Mouse (Mus musculus): Measurements from ENCODE around the gene Pde11a. TPM values are rescaled to one million over a fixed set of nuclear protein-coding genes. Genes with fewer than 3 reads are reported as not detected.

Pde11a gene
- polyA plus RNA-seq, 1 experiment from 2014 or later = 0.57 TPM

GRCm38 (mm10) chr2:76286288-76286740 lies 52.3 kb downstream of the Pde11a start:
- no peaks in the 10 kb centered on the region for H3K4me1 ChIP-seq (replicated peaks)
- no peaks in the 10 kb centered on the region for H3K9me3 ChIP-seq

GRCm38 (mm10) chr2:76285150-76285549 lies 53.4 kb downstream of the Pde11a start:
- no peak overlapping the region for H3K9ac ChIP-seq
- no peaks in the 10 kb centered on the region for H3K36me3 ChIP-seq
- no peaks in the 10 kb centered on the region for H3K9me3 ChIP-seq
- no peaks in the 10 kb centered on the region for H3K4me1 ChIP-seq (replicated peaks)
- 84% methylated on average over 3 of the region's 3 CpGs for WGBS
- H3K4me3 ChIP-seq (replicated peaks) = no peak overlapping the region
- H3K27ac ChIP-seq = no peak overlapping the region
- ATAC-seq = no peak
- no peak overlapping the region for H3K4me2 ChIP-seq (replicated peaks)
- no peaks in the 10 kb centered on the region for H3K27me3 ChIP-seq (replicated peaks)

More at GRCm38 (mm10) chr2:76286288-76286740, 52.3 kb downstream of the Pde11a start:
- Histone ChIP-seq H3K27ac (no peak overlapping the region), H3K4me3 (replicated peaks) (no peak overlapping the region), H3K36me3 (no peaks in the 10 kb centered on the region), H3K9ac (no peak overlapping the region), H3K27me3 (replicated peaks) (no peaks in the 10 kb centered on the region), H3K4me2 (replicated peaks) (no peak overlapping the region)
- WGBS = 79% methylated on average over 4 of the region's 4 CpGs
- no peak for ATAC-seq

- WGBS = 81% methylated on average over 6 of the region's 6 CpGs
- Histone ChIP-seq H3K4me1 (replicated peaks) (no peaks in the 10 kb centered on the region), H3K27me3 (replicated peaks) (no peaks in the 10 kb centered on the region), H3K36me3 (no peaks in the 10 kb centered on the region), H3K4me3 (replicated peaks) (no peak overlapping the region), H3K9ac (no peak overlapping the region), H3K27ac (no peak overlapping the region), H3K4me2 (replicated peaks) (no peak overlapping the region), H3K9me3 (no peaks in the 10 kb centered on the region)
- no peak for ATAC-seq
Measured at GRCm38 (mm10) chr2:76283378-76284132, 55.0 kb downstream of the Pde11a start.

GRCm38 (mm10) chr2:76269494-76269893 lies 69.1 kb downstream of the Pde11a start:
- Histone ChIP-seq H3K27ac (no peak overlapping the region), H3K4me1 (replicated peaks) (no peaks in the 10 kb centered on the region), H3K9ac (no peak overlapping the region), H3K4me3 (replicated peaks) (no peak overlapping the region), H3K4me2 (replicated peaks) (no peak overlapping the region), H3K36me3 (no peaks in the 10 kb centered on the region), H3K9me3 (no peaks in the 10 kb centered on the region), H3K27me3 (replicated peaks) (no peaks in the 10 kb centered on the region)
- 85% methylated on average over 1 of the region's 1 CpGs for WGBS
- no peak for ATAC-seq

GRCm38 (mm10) chr2:76267335-76267734 lies 71.2 kb downstream of the Pde11a start:
- Histone ChIP-seq H3K4me1 (replicated peaks) (no peaks in the 10 kb centered on the region), H3K36me3 (no peaks in the 10 kb centered on the region), H3K27ac (no peak overlapping the region), H3K9me3 (no peaks in the 10 kb centered on the region), H3K4me3 (replicated peaks) (no peak overlapping the region), H3K4me2 (replicated peaks) (no peak overlapping the region), H3K9ac (no peak overlapping the region), H3K27me3 (replicated peaks) (no peaks in the 10 kb centered on the region)
- 91% methylated on average over 6 of the region's 6 CpGs for WGBS
- no peak for ATAC-seq

GRCm38 (mm10) chr2:76266622-76267021 lies 72.0 kb downstream of the Pde11a start:
- no peak for ATAC-seq
- H3K4me3 ChIP-seq (replicated peaks) = no peak overlapping the region
- 77% methylated on average over 10 of the region's 10 CpGs for WGBS
- H3K27me3 ChIP-seq (replicated peaks) = no peaks in the 10 kb centered on the region
- no peaks in the 10 kb centered on the region for H3K4me1 ChIP-seq (replicated peaks)
- no peak overlapping the region for H3K4me2 ChIP-seq (replicated peaks)
- no peak overlapping the region for H3K27ac ChIP-seq
- no peaks in the 10 kb centered on the region for H3K36me3 ChIP-seq
- no peak overlapping the region for H3K9ac ChIP-seq
- no peaks in the 10 kb centered on the region for H3K9me3 ChIP-seq

GRCm38 (mm10) chr2:76264258-76264657 lies 74.3 kb downstream of the Pde11a start:
- H3K4me3 ChIP-seq (replicated peaks) = no peak overlapping the region
- no peak overlapping the region for H3K9ac ChIP-seq
- H3K27ac ChIP-seq = no peak overlapping the region
- no peaks in the 10 kb centered on the region for H3K4me1 ChIP-seq (replicated peaks)
- H3K9me3 ChIP-seq = no peaks in the 10 kb centered on the region
- ATAC-seq = no peak
- no peak overlapping the region for H3K4me2 ChIP-seq (replicated peaks)
- no peaks in the 10 kb centered on the region for H3K27me3 ChIP-seq (replicated peaks)
- WGBS = 70% methylated on average over 10 of the region's 10 CpGs
- no peaks in the 10 kb centered on the region for H3K36me3 ChIP-seq

- H3K4me3 ChIP-seq (replicated peaks) = no peak overlapping the region
- no peak for ATAC-seq
- H3K27ac ChIP-seq = no peak overlapping the region
- H3K27me3 ChIP-seq (replicated peaks) = no peaks in the 10 kb centered on the region
- WGBS = 46% methylated on average over 10 of the region's 10 CpGs
- no peaks in the 10 kb centered on the region for H3K36me3 ChIP-seq
- no peak overlapping the region for H3K4me2 ChIP-seq (replicated peaks)
- H3K9me3 ChIP-seq = no peaks in the 10 kb centered on the region
- no peak overlapping the region for H3K9ac ChIP-seq
- H3K4me1 ChIP-seq (replicated peaks) = no peaks in the 10 kb centered on the region
Measured at GRCm38 (mm10) chr2:76262661-76263060, 75.9 kb downstream of the Pde11a start.

GRCm38 (mm10) chr2:76254833-76255232 lies 83.7 kb downstream of the Pde11a start:
- Histone ChIP-seq H3K4me1 (replicated peaks) (no peaks in the 10 kb centered on the region), H3K36me3 (no peaks in the 10 kb centered on the region), H3K27ac (no peak overlapping the region), H3K9ac (no peak overlapping the region), H3K27me3 (replicated peaks) (no peaks in the 10 kb centered on the region), H3K4me2 (replicated peaks) (no peak overlapping the region), H3K4me3 (replicated peaks) (no peak overlapping the region), H3K9me3 (no peaks in the 10 kb centered on the region)
- WGBS = 51% methylated on average over 6 of the region's 6 CpGs
- no peak for ATAC-seq

GRCm38 (mm10) chr2:76251379-76251778 lies 87.2 kb downstream of the Pde11a start:
- H3K4me2 ChIP-seq (replicated peaks) = no peak overlapping the region
- H3K4me1 ChIP-seq (replicated peaks) = no peaks in the 10 kb centered on the region
- ATAC-seq = no peak
- H3K4me3 ChIP-seq (replicated peaks) = no peak overlapping the region
- no peak overlapping the region for H3K9ac ChIP-seq
- no peaks in the 10 kb centered on the region for H3K9me3 ChIP-seq
- no peaks in the 10 kb centered on the region for H3K36me3 ChIP-seq
- WGBS = 80% methylated on average over 10 of the region's 10 CpGs
- no peaks in the 10 kb centered on the region for H3K27me3 ChIP-seq (replicated peaks)
- no peak overlapping the region for H3K27ac ChIP-seq

GRCm38 (mm10) chr2:76248242-76248641 lies 90.3 kb downstream of the Pde11a start:
- Histone ChIP-seq H3K4me2 (replicated peaks) (no peak overlapping the region), H3K9me3 (no peaks in the 10 kb centered on the region), H3K4me3 (replicated peaks) (no peak overlapping the region), H3K9ac (no peak overlapping the region), H3K27me3 (replicated peaks) (no peaks in the 10 kb centered on the region), H3K27ac (no peak overlapping the region), H3K36me3 (no peaks in the 10 kb centered on the region), H3K4me1 (replicated peaks) (no peaks in the 10 kb centered on the region)
- 56% methylated on average over 10 of the region's 10 CpGs for WGBS
- no peak for ATAC-seq

- Histone ChIP-seq H3K27ac (no peak overlapping the region), H3K9me3 (no peaks in the 10 kb centered on the region), H3K36me3 (no peaks in the 10 kb centered on the region), H3K27me3 (replicated peaks) (no peaks in the 10 kb centered on the region), H3K4me1 (replicated peaks) (no peaks in the 10 kb centered on the region), H3K4me2 (replicated peaks) (no peak overlapping the region), H3K4me3 (replicated peaks) (no peak overlapping the region), H3K9ac (no peak overlapping the region)
- no peak for ATAC-seq
- WGBS = 68% methylated on average over 2 of the region's 2 CpGs
Measured at GRCm38 (mm10) chr2:76239175-76239574, 99.4 kb downstream of the Pde11a start.

- Histone ChIP-seq H3K27me3 (replicated peaks) (no peaks in the 10 kb centered on the region), H3K27ac (no peak overlapping the region), H3K4me2 (replicated peaks) (no peak overlapping the region), H3K4me1 (replicated peaks) (no peaks in the 10 kb centered on the region), H3K36me3 (no peaks in the 10 kb centered on the region), H3K9ac (no peak overlapping the region), H3K9me3 (no peaks in the 10 kb centered on the region), H3K4me3 (replicated peaks) (no peak overlapping the region)
- WGBS = 72% methylated on average over 3 of the region's 3 CpGs
- no peak for ATAC-seq
Measured at GRCm38 (mm10) chr2:76238496-76238895, 100.1 kb downstream of the Pde11a start.

Measured in intestine, embryonic 15.5 days (tissue).